Comparison of ENCODE assay signal across 8 mouse cellular contexts in the genomic region with DNA sequence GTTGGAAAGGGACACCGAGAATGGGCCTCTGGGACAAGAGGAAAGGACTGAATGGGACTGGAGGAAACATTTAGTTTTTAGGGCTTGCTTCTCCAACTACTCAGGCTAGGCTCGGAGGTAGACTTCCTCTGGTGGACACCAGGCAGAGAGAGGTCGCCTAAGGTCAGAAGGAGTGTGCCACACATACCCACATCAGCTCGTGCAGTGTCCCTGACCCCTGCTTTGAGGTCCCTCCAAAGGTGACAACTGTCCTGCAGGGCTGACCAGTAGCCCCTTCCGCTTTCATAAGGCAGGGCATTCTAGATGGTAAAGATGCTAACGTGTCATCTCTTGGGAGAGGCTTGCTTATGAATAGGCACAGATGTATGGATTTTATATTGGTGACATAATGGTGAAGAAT. TPM values are rescaled to one million over a fixed set of nuclear protein-coding genes. Genes with fewer than 3 reads are reported as not detected.
DNase-seq lines count a peak whose midpoint lies in the region; ATAC-seq and TF ChIP-seq lines count a peak whose summit lies in the region.

No protein-coding gene starts in this region.

- H3K79me2 ChIP-seq in myocyte (ENCODE audit: control insufficient read depth, insufficient read depth): no peaks in the 10 kb centered on the region

- no peaks in the 10 kb centered on the region for H3K27me3 ChIP-seq in kidney, embryonic 14.5 days (ENCODE audit: control insufficient read depth, insufficient read depth, low read length)
- H3K27me3 ChIP-seq in forebrain, embryonic 10.5 days (ENCODE audit: poor library complexity, severe bottlenecking): no peaks in the 10 kb centered on the region
- no peaks in the 10 kb centered on the region for H3K27me3 ChIP-seq in intestine, embryonic 16.5 days (replicated peaks; ENCODE audit: control insufficient read depth, insufficient read depth, low read length)
- H3K27me3 ChIP-seq in myocyte (ENCODE audit: control insufficient read depth, insufficient read depth, insufficient read length): no peaks in the 10 kb centered on the region

- no peak for TF ChIP-seq POLR2A in myocyte (IDR thresholded peaks at IDR 0.05; ENCODE audit: insufficient read length, low read depth)

- H3K9me3 ChIP-seq in kidney, embryonic 14.5 days (ENCODE audit: control insufficient read depth, low read length): no peaks in the 10 kb centered on the region
- no peaks in the 10 kb centered on the region for H3K9me3 ChIP-seq in forebrain, embryonic 10.5 days
- no peaks in the 10 kb centered on the region for H3K9me3 ChIP-seq in intestine, embryonic 16.5 days (ENCODE audit: control insufficient read depth, low read length)

- H3K4me1 ChIP-seq in kidney, embryonic 14.5 days (ENCODE audit: control insufficient read depth, insufficient read depth, low read length): peaks cover 17% of the 10 kb centered on the region
- peaks cover 25% of the 10 kb centered on the region for H3K4me1 ChIP-seq in forebrain, embryonic 10.5 days
- peaks cover 11% of the 10 kb centered on the region for H3K4me1 ChIP-seq in intestine, embryonic 16.5 days (ENCODE audit: control insufficient read depth, insufficient read depth, low read length)

- H3K36me3 ChIP-seq in kidney, embryonic 14.5 days (ENCODE audit: control insufficient read depth, insufficient read depth, low read length): peaks cover 12% of the 10 kb centered on the region
- H3K36me3 ChIP-seq in forebrain, embryonic 10.5 days (replicated peaks): peaks cover 21% of the 10 kb centered on the region
- H3K36me3 ChIP-seq in intestine, embryonic 16.5 days (ENCODE audit: control insufficient read depth, insufficient read depth, low read length): peaks cover 2% of the 10 kb centered on the region; the same call in 1 of the 2 replicates
- peaks cover 25% of the 10 kb centered on the region for H3K36me3 ChIP-seq in myocyte (ENCODE audit: control insufficient read depth, insufficient read depth)

- 48% methylated on average over 6 of the region's 6 CpGs for WGBS in kidney, embryonic 14.5 days
- WGBS in forebrain, embryonic 10.5 days: 59% methylated on average over 6 of the region's 6 CpGs
- 55% methylated on average over 6 of the region's 6 CpGs for WGBS in intestine, embryonic 16.5 days

- no peak overlapping the region for H3K4me3 ChIP-seq in kidney, embryonic 14.5 days (ENCODE audit: low read length)
- peak overlapping the region; percentile 56 for H3K4me3 ChIP-seq in forebrain, embryonic 10.5 days
- H3K4me3 ChIP-seq in intestine, embryonic 16.5 days (ENCODE audit: low read length): no peak overlapping the region
- no peak overlapping the region for H3K4me3 ChIP-seq in myocyte

- no peak overlapping the region for H3ac ChIP-seq in myocyte (ENCODE audit: control insufficient read depth, insufficient read length)

- no peak overlapping the region for H3K27ac ChIP-seq in kidney, embryonic 14.5 days (ENCODE audit: low read depth, low read length)
- H3K27ac ChIP-seq in forebrain, embryonic 10.5 days: peak overlapping the region; percentile 90
- H3K27ac ChIP-seq in intestine, embryonic 16.5 days (ENCODE audit: low read length): no peak overlapping the region

- no peak for DNase-seq in kidney, adult 11 months
- no peak for DNase-seq in forebrain, embryonic 10.5 days (ENCODE audit: extremely low spot score, low spot score)
- no peak for DNase-seq in gastrocnemius, postnatal 25 days
- no peak for DNase-seq in cerebellum, adult 11-12 months

- H3K9ac ChIP-seq in kidney, embryonic 14.5 days (ENCODE audit: low read depth, low read length): peak overlapping the region; percentile 67; the same call in 1 of the 2 replicates
- H3K9ac ChIP-seq in intestine, embryonic 16.5 days (ENCODE audit: low read depth, low read length): peak overlapping the region; percentile 39; the same call in 1 of the 2 replicates

- ATAC-seq in kidney, embryonic 14.5 days (ENCODE audit: low FRiP score, low TSS enrichment): no peak
- no peak for ATAC-seq in intestine, embryonic 16.5 days
- no peak for ATAC-seq in cerebellum, adult (ENCODE audit: insufficient number of reproducible peaks, low FRiP score, low TSS enrichment)

- peak overlapping the region; percentile 95 for H3K4me2 ChIP-seq in kidney, embryonic 14.5 days (replicated peaks; ENCODE audit: low read depth, low read length)
- H3K4me2 ChIP-seq in intestine, embryonic 16.5 days (ENCODE audit: low read depth, low read length): peak overlapping the region; percentile 79; the same call in 1 of the 2 replicates
- H3K4me2 ChIP-seq in myocyte (ENCODE audit: low read depth): no peak overlapping the region

TF ChIP-seq in myocyte, 11 proteins besides CTCF, POLR2A, EP300 and RAD21:
- TF ChIP-seq TCF3 (IDR thresholded peaks at IDR 0.05; ENCODE audit: insufficient read length, low read depth) (no peak), POLR2AphosphoS2 (IDR thresholded peaks at IDR 0.05; ENCODE audit: insufficient read length, low read depth) (peak; percentile 24)

RNA-seq across cellular contexts. Expression of a gene that starts 1.2 kb away (rescaled TPM):
- not detected in 2 replicates for polyA plus RNA-seq in kidney, embryonic 14.5 days (2014; fragmentation: Nextera tagmentation; extraction: Ambion mirVana)
- not detected in 2 replicates for polyA plus RNA-seq in forebrain, embryonic 10.5 days (2016; fragmentation: Nextera tagmentation; extraction: Ambion mirVana)
- not detected in 2 replicates for polyA plus RNA-seq in intestine, embryonic 16.5 days (2015; fragmentation: Nextera tagmentation; extraction: Ambion mirVana)
- 0.11 TPM for polyA plus RNA-seq in myocyte (2012; fragmentation: generic; extraction: Trizol)
- not detected for total RNA-seq in gastrocnemius, postnatal 25 days (2021)

RNA-seq across cellular contexts. Expression of a gene that starts 22.6 kb away (rescaled TPM):
- polyA plus RNA-seq in kidney, embryonic 14.5 days (2014; fragmentation: Nextera tagmentation; extraction: Ambion mirVana): 23.0 and 26.2 TPM in 2 replicates
- polyA plus RNA-seq in forebrain, embryonic 10.5 days (2016; fragmentation: Nextera tagmentation; extraction: Ambion mirVana): 21.2 and 22.7 TPM in 2 replicates
- 8.0 TPM in 2 replicates for polyA plus RNA-seq in intestine, embryonic 16.5 days (2015; fragmentation: Nextera tagmentation; extraction: Ambion mirVana)
- polyA plus RNA-seq in myocyte (2012; fragmentation: generic; extraction: Trizol): 101 TPM
- 10 to 100 TPM; 29.3 to 34.4 TPM for total RNA-seq in gastrocnemius, postnatal 25 days (2021)
